Mouse (Mus musculus): ENCODE data around the gene Sowahc.

Gene Sowahc

GRCm38 (mm10) chr10:59256533-59256932 lies 34.8 kb downstream of the Sowahc start:
- DNase-seq, result no peak

GRCm38 (mm10) chr10:59259572-59259971 lies 37.8 kb downstream of the Sowahc start:
- no peak for DNase-seq

GRCm38 (mm10) chr10:59261603-59262002 lies 39.9 kb downstream of the Sowahc start:
- no peak for DNase-seq

GRCm38 (mm10) chr10:59262021-59262420 lies 40.3 kb downstream of the Sowahc start:
- no peak for DNase-seq

- DNase-seq, result no peak
Measured at GRCm38 (mm10) chr10:59262979-59263378, 41.2 kb downstream of the Sowahc start.

- DNase-seq, result no peak
Measured at GRCm38 (mm10) chr10:59265067-59265466, 43.3 kb downstream of the Sowahc start.

GRCm38 (mm10) chr10:59265674-59266073 lies 43.9 kb downstream of the Sowahc start:
- DNase-seq, result no peak

GRCm38 (mm10) chr10:59266097-59266496 lies 44.3 kb downstream of the Sowahc start:
- no peak for DNase-seq

GRCm38 (mm10) chr10:59267275-59267674 lies 45.5 kb downstream of the Sowahc start:
- no peak for DNase-seq

- no peak for DNase-seq
Measured at GRCm38 (mm10) chr10:59268109-59268508, 46.4 kb downstream of the Sowahc start.

- no peak for DNase-seq
Measured at GRCm38 (mm10) chr10:59268754-59269153, 47.0 kb downstream of the Sowahc start.

- no peak for DNase-seq
Measured at GRCm38 (mm10) chr10:59275745-59276144, 54.0 kb downstream of the Sowahc start.
